Mouse (Mus musculus) bone marrow macrophage, adult 2 months (primary cell): ENCODE results near the gene Pkd1l3. TPM values are rescaled to one million over a fixed set of nuclear protein-coding genes. Genes with fewer than 3 reads are reported as not detected.

Source experiments
- H3K27ac ChIP-seq: 2 replicates; pipeline ENCODE4 v1.5.1; 2012; ENCODE audit warnings: low read depth, low read length; ENCODE audit not compliant: insufficient read depth
- H3K4me1 ChIP-seq: 2 replicates; pipeline ENCODE4 v1.6.1; 2012; ENCODE audit warnings: low read length; ENCODE audit not compliant: control insufficient read depth, insufficient read depth
- H3K4me3 ChIP-seq: 2 replicates; pipeline ENCODE4 v1.5.1; 2012; ENCODE audit warnings: mild to moderate bottlenecking, low read length, moderate library complexity; ENCODE audit not compliant: insufficient read depth
- CTCF ChIP-seq: IDR thresholded peaks from 2 replicates; pipeline ENCODE4 v1.5.1; 2012; ENCODE audit warnings: low read depth, mild to moderate bottlenecking, low read length, moderate library complexity
- POLR2A ChIP-seq: IDR thresholded peaks from 2 replicates; pipeline ENCODE4 v1.6.1; 2012; ENCODE audit warnings: mild to moderate bottlenecking, low read depth, low read length, borderline replicate concordance
- polyA plus RNA-seq: library from polyadenylated mRNA; stranded (reverse); fragments of >200 nt; gene quantifications from 2 replicates; pipeline ENCODE4 v1.2.4, GENCODE M21; 2012; ENCODE audit not compliant: missing spikeins, insufficient read depth, insufficient read length

The Pkd1l3 gene
- polyA plus RNA-seq, 1 experiment, result not detected

- no peak overlapping the region for H3K4me3 ChIP-seq
- H3K27ac ChIP-seq, result no peak overlapping the region
- peaks cover 17% of the 10 kb centered on the region for H3K4me1 ChIP-seq
- TF ChIP-seq CTCF (no peak), POLR2A (no peak)
Observed at GRCm38 (mm10) chr8:109586972-109587504, 27.3 kb upstream of the Pkd1l3 start.

DNA sequence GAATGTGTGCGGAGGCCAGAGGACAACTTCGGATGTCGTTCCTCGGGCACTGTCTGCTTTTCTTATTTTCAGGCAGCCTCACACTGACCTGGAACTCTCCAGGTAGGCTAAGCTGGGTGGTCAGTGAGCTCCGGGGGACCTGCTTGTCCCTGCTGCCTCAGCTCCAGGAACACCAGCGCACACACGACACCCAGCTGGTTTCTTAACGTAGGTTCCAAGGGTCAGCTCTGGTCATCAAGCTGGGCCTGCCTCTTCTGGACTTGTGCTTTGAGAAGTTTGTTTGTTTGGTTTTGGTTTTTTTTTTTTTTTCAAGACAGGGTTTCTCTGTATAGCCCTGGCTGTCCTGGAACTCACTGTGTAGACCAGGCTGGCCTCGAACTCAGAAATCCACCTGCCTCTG lies 23.4 kb upstream of the Pkd1l3 start:
- TF ChIP-seq POLR2A (no peak), CTCF (no peak)
- peaks cover 2% of the 10 kb centered on the region for H3K4me1 ChIP-seq
- H3K27ac ChIP-seq, result no peak overlapping the region
- H3K4me3 ChIP-seq, result no peak overlapping the region

GRCm38 (mm10) chr8:109591367-109591766 lies 22.9 kb upstream of the Pkd1l3 start:
- TF ChIP-seq POLR2A, result no peak
- no peak for TF ChIP-seq CTCF
- H3K27ac ChIP-seq, result no peak overlapping the region
- H3K4me1 ChIP-seq, result no peaks in the 10 kb centered on the region; the same call in 1 of the 2 replicates
- no peak overlapping the region for H3K4me3 ChIP-seq

- Histone ChIP-seq H3K4me1 (no peaks in the 10 kb centered on the region), H3K27ac (no peak overlapping the region), H3K4me3 (no peak overlapping the region)
- TF ChIP-seq POLR2A (no peak), CTCF (no peak)
Observed at GRCm38 (mm10) chr8:109592164-109592563, 22.2 kb upstream of the Pkd1l3 start.

GRCm38 (mm10) chr8:109593117-109593788 lies 21.1 kb upstream of the Pkd1l3 start:
- Histone ChIP-seq H3K4me3 (no peak overlapping the region), H3K4me1 (no peaks in the 10 kb centered on the region), H3K27ac (no peak overlapping the region)
- no peak; the same call in 1 of the 2 replicates for TF ChIP-seq CTCF
- no peak for TF ChIP-seq POLR2A

GRCm38 (mm10) chr8:109595854-109596253 lies 18.5 kb upstream of the Pkd1l3 start:
- Histone ChIP-seq H3K4me3 (no peak overlapping the region), H3K4me1 (no peaks in the 10 kb centered on the region), H3K27ac (no peak overlapping the region)
- TF ChIP-seq POLR2A, result no peak
- TF ChIP-seq CTCF, result peak; percentile 79

DNA sequence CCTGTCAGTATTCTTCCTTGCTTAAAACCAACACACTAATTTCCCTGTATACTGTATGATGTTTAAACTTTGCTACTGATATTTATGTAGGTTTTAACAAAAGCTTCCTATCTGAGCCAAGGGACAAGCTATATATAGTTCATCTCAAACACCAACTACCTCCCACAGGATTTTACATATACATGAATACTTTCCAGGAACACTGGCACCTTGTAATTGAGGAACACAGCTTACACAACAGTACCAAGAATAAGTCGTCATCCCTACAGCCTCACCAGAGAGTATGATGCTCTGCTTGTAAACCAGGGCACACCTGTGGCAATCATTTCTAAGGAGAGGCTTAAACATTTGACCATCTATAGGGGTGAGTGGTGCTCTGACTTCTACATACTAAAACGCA lies 7.6 kb upstream of the Pkd1l3 start:
- Histone ChIP-seq H3K4me3 (no peak overlapping the region), H3K27ac (no peak overlapping the region), H3K4me1 (peaks cover 8% of the 10 kb centered on the region; the same call in 1 of the 2 replicates)
- TF ChIP-seq CTCF (no peak), POLR2A (no peak)

- H3K27ac ChIP-seq, result peak overlapping the region; percentile 16; the same call in 1 of the 2 replicates
- peak overlapping the region; percentile 87 for H3K4me3 ChIP-seq
- no peak for TF ChIP-seq CTCF
- peaks cover 8% of the 10 kb centered on the region; the same call in 1 of the 2 replicates for H3K4me1 ChIP-seq
Observed at GRCm38 (mm10) chr8:109607650-109608049, 6.7 kb upstream of the Pkd1l3 start.

- TF ChIP-seq POLR2A (no peak), CTCF (no peak)
- H3K4me1 ChIP-seq, result peaks cover 8% of the 10 kb centered on the region; the same call in 1 of the 2 replicates
Observed at GRCm38 (mm10) chr8:109608271-109609152, 5.8 kb upstream of the Pkd1l3 start, which contains the start of gene Dhodh. Dhodh (minus strand) TSS chr8:109608673.

More at GRCm38 (mm10) chr8:109608271-109609152, 5.8 kb upstream of the Pkd1l3 start, which contains the start of gene Dhodh:
- peak within 1 kb of the TSS; percentile 87 for H3K4me3 ChIP-seq
- H3K27ac ChIP-seq, result peak within 1 kb of the TSS; percentile 96
